Mouse (Mus musculus): ENCODE measurements around the gene Ppa2. TPM values are rescaled to one million over a fixed set of nuclear protein-coding genes. Genes with fewer than 3 reads are reported as not detected.

Ppa2 gene
- 66.7 and 99.5 TPM in 2 replicates for polyA plus RNA-seq (2012)

DNA sequence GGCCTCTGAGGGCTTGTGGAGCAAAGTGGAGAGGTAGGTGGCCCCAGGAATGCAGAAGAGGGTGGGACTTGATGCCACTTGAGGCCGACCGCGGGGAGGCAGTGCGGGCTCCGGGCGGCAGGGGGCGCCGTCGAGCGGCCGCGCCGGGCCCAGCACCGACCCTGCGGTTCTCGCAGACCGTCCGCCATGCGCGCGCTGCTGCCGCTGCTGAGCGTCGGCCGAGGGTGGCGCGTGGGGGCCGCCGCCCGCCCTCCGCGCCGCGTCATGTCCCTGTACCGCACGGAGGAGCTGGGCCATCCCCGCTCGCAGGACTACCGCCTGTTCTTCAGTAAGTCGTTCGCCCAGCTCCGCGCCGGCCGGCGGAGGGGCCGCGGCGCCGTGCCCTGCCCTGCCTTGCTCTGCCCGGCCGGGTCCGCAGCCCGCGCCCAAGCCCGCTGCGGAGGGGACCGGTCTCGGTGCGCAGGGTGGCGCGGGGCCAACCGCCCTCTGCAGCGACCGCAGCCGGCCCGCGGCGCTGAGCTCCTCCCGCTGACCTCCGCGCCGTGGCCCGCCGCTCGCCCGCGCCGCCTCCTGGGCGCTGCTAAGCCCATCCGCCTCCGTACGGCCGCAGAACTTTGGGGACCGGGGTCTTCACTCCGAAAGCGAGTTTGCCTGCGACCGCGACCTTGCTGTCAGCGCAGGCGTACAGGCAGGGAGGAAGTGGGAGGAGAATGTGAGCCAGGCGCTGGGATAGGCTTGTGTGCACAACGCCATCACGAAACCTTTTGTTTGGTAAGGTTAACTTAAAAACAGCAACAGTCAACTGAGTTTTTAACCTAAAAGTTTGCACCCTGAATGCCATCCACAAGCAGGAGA lies at the start of gene Ppa2:
Gene Ppa2, plus strand, starts transcription at position 157 of the 855 bp plus-strand sequence.
- TF ChIP-seq GATA1 (IDR thresholded peaks at IDR 0.05; ENCODE audit: low read length): no peak

DNA sequence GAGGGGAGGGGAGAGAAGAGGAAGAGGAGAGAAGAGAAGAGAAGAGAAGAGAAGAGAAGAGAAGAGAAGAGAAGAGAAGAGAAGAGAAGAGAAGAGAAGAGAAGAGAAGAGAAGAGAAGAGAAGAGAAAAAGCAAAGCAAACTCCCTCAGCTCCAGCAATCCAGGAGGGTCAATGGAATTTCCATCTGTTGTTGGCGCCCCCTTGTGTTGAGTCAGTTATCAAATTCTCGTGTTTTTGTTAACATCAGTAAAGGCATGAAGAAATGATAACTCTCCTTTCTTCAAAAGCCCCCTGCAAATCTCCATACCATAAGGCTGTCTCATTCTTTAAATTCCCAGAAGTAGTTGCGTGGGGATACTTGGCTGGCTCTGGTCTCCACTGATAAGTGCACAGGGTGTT lies 38.0 kb upstream of the Ppa2 start:
- no peak for TF ChIP-seq GATA1 (IDR thresholded peaks at IDR 0.05; ENCODE audit: low read length)

DNA sequence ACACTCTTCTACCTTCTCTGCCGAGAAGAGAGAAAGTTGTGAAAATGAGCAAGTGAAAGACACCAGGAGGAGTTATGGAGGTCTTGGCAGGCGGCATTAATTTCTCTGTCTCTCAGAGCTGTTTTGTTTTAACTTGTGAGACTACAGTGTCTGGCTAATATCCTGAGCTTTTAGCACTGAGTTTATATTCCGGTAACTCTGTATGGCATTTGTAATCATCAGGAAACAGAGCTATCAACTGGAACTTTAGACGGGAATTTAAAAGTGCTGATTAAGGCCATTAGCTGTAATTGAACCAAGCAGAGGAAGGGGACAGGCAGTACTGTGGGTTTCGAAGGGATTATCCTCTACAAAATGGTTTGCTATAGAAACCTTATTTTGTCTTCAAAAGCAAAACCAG lies 25.3 kb upstream of the Ppa2 start:
- no peak for TF ChIP-seq GATA1 (IDR thresholded peaks at IDR 0.05; ENCODE audit: low read length)

DNA sequence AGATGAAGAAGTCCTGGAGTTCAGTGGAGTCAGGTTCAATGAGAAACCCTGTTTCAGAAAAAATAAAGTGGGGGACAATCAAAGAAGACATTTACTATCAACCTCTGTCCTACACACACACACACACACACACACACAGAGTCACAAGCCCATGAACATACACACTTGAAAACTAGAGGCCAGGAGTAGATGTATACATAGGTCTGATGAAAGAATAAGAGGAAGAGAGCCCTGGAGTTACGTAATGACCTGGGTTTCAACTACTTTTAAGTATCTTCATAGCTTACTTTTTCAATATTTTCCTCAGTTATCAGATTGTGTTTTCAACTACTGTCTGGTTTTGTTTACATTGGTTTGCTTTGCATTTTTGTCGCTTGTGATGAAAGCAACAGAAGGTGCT lies 21.1 kb upstream of the Ppa2 start:
- no peak for TF ChIP-seq GATA1 (IDR thresholded peaks at IDR 0.05; ENCODE audit: low read length)

DNA sequence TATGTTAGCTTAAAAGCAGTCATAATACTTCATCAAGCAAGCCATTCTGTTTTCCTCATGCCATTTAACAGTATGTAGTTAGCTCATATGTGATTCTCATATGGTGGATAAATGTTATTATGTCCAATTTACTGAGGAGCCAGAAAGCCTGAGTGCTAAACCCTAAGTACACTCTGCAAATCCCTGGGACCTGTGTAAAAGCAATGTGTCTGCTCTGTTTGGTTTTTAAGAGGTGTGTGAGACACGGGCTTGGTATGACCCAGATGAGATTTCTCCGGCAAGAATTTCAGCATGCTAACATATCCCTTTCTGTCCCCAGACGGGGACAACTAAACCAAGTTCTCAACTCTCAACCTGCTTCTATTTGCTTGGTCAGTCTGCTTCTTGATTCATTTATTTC lies 5.6 kb upstream of the Ppa2 start:
- TF ChIP-seq GATA1 (IDR thresholded peaks at IDR 0.05; ENCODE audit: low read length): no peak

DNA sequence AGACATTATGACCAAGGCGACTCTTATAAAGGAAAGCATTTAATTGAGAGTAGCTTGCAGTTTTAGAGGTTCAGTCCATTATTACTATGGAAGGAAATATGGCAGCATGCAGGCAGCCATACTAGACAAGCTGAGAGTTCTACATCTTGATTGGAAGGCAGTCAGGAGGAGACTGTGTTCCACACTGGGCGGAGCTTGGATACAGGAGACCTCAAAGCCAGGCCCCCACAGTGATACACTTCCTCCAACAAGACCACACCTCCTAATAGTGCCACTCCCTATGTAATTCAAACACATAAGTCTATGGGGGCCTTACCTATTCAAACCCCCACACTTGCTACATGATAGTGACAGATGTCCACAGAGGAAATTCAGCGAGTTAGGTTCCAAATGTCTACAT lies 1.5 kb upstream of the Ppa2 start:
- TF ChIP-seq GATA1 (IDR thresholded peaks at IDR 0.05; ENCODE audit: low read length): no peak

DNA sequence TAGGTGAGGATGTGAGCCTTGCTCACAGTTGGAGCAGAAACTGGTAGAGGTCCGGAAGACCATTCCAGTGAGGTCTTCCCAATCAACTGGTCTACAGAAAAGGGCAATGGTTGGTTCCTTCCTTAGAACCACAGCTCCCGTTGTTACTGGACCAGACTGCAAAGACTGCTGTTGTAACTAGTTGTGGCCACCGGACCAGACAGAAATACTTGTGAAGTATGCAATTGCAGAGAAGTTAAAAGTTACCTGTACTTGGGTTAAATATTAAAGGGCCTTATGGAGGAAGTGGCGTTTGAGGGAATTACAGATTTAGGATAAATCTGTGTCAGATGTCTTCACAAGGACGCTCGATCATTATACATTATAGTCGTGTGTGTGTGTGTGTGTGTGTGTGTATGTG lies 551 bp upstream of the Ppa2 start:
- no peak for TF ChIP-seq GATA1 (IDR thresholded peaks at IDR 0.05; ENCODE audit: low read length)

DNA sequence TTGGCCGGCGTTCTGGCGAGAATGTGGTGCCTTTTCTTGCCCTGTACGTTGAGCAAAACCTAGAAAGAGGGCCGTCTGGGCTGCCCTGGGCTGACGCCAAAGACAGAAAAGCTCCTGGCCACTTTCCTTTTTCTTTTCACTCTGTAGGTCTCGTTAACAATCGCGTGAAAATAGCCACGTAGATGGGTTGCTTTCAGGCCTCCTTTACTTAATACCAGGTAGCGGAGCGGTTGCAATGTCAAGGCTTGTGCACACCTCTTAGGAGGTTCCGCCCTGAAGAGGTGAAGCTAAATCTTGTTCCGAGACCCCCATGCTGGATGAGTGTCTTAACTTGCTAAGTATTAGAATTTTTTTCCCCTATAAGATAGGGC lies 884 bp downstream of the Ppa2 start:
- TF ChIP-seq GATA1 (IDR thresholded peaks at IDR 0.05; ENCODE audit: low read length): no peak

DNA sequence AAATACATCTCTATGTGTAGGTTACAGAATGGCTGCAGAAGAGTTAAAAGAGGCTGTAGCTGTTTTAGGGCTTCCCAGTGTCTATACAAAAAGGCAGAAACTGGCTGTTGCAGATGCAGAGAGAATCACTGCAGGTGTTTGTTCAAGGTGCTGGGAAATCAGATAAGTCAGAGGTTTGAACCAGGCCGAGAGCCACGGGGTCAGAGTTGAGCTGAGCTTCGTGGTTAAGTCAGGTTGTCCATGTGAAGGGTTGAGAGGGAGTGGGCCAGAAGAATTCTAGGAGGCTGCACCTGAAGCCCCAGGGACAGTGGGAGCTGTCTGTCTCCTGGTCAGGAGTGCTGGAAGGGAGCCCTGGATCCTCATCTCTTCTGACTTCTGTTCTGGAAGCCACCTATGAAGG lies 2.4 kb downstream of the Ppa2 start:
- no peak for TF ChIP-seq GATA1 (IDR thresholded peaks at IDR 0.05; ENCODE audit: low read length)

DNA sequence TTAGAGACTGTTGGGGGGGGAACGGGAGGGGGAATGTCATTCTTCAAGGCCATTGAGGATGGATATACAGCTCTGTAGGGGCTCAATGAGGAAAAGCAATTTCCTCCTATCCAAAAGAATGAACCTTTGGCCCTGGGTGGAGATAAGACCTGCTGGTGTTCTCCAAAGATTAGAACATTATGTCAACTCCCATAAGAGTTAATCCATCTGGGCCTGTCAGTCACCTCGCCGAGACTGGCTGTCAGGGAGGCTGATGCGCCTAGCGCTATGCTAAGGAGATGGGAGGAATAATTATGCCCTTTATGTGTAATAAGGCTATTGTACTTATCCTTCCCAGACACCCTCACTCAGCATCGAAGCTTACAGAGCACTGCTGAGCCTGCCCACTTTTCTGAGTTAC lies 2.9 kb downstream of the Ppa2 start:
- TF ChIP-seq GATA1 (IDR thresholded peaks at IDR 0.05; ENCODE audit: low read length): no peak

DNA sequence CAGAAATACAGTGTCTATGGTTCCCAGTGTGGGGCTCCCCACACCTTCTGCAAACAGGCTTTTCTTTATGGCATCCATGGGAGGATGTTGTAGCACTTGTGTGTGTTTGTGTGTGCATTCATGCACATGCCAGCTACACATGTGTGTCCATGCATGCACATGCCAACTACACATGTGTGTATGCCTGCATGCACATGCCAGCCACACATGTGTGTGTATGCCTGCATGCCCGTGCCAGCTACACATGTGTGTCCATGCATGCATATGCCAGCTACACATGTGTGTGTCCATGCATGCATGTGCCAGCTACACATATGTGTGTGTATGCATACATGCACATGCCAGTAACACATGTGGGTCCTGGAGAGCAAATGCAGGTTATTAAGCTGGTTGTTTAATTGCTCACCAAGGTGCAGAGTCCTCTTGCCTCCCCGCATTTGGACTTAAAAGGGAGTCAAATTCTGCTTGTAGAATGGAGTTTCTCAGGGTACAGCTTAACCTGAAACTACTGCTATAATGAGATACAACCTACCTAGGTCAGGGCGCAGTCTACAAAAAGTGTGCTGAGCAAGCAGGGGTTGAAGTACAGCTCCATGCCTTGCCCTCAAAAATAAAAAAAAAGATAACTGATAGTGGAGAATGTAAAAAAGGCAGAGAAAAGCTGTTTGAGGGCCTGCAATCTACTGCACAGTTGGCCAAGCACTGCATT lies 3.7 kb downstream of the Ppa2 start:
- TF ChIP-seq GATA1 (IDR thresholded peaks at IDR 0.05; ENCODE audit: low read length): no peak

DNA sequence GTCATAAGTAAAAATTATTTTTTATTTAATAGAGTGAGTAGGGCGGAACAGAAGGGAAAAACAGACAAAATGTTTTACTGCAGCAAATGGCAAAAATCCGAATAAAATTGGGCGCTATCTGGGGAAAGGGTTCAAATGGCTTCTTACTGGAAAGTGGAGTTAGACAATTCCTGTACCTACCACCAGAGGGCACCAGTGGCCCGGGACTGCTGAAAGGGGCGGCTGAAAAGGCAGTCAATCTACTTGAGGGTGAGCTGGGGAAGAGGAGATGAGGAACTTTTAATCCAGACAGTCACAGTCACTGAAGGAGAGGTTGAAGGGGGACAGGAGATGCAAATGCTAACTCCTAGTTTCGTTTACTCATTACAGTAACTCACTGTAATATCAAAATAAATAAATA lies 4.6 kb downstream of the Ppa2 start:
- no peak for TF ChIP-seq GATA1 (IDR thresholded peaks at IDR 0.05; ENCODE audit: low read length)

DNA sequence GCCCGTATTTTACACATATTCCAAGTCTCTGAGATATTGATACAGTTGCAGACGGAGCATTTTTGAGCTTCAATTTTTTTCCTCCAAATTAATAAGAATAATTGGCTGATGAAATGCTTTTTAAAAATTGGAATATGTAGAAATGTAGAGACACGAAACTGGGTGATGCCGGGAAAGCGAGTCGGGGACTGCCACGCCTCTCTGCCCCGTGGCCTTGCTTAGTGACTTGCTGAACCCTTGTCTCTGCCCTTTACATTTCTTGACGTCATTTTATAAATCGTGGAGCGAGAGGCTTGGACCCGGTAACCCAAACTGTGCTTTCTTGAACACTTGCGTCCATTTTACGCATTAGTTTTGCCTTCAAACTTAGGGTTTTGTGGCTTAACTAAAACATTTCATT lies 5.1 kb downstream of the Ppa2 start:
- no peak for TF ChIP-seq GATA1 (IDR thresholded peaks at IDR 0.05; ENCODE audit: low read length)

DNA sequence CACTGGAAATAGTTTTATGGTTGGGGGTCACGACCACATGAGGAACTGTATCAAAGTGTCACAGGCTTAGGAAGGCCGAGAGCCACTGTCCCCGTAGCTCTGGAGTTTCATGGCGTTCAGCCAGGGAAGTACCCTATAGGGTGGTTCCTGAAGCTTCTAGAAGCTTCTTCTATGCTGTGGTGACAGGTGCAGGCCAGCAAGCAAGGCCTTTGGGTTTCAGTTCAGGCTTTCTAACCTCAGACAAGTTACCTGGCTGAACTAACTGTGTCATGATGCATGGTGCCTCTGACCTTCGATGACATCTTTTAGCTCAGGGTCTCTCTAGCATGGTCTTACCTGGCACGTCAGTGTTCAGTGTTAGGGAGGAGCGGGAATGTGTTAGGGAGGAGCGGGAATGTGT lies 5.7 kb downstream of the Ppa2 start:
- TF ChIP-seq GATA1 (IDR thresholded peaks at IDR 0.05; ENCODE audit: low read length): no peak

DNA sequence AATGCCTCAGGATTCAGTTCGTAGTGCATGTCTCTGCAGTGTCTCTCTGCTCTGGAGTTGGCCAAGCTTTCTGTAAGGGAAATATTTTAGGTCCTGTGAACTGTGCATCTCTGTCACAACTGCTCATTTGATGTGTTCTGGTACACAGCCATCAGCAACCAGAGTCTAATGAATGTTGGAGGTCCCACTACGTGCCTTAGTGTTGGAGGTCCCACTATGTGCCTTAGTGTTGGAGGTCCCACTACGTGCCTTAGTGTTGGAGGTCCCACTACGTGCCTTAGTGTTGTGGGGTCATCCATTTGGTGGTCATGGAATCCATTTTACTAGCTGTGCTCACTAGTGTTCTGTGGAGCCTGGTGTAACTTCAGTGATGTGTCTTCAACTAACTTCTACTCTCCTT lies 7.9 kb downstream of the Ppa2 start:
- no peak for TF ChIP-seq GATA1 (IDR thresholded peaks at IDR 0.05; ENCODE audit: low read length)

DNA sequence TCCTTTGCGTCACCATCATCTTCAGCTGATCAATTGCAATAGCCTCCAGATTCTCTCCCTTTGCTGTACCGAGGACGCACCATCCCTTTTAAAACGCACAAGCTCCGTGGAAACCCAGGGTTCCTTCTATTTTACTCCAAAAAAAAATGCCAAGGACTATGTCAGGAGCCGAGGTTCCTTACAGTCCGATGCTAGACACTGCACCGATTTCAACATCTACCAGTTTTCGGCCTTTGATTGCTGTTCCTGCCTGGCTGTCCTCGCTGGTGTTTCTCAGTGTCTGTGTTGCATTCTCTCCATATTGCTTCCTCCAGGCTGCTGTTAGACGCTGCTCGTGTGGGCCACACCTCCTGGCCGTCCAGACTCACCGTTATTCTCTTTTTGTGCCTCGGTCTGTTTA lies 8.7 kb downstream of the Ppa2 start:
- TF ChIP-seq GATA1 (IDR thresholded peaks at IDR 0.05; ENCODE audit: low read length): no peak

DNA sequence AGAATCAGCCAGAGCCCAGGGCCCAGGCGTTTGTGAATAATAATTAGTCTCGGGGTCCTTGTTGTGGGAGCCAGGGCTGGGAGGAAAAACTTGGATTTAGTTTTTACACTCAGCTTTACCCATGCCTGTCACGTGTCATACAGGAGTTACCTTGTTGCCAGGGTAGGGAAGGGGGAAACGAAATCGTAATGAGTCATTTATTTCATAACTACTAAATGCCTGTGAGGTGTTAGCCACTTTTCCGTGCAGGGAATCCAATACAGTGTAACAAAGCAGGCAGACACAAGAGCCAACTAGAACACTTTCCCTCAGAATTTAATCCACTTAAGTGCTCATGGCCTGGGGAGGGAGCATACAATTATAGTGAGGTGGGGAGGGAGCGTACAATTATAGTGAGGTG lies 9.9 kb downstream of the Ppa2 start:
- TF ChIP-seq GATA1 (IDR thresholded peaks at IDR 0.05; ENCODE audit: low read length): no peak

Measured in G1E-ER4 (cell line).